Mouse (Mus musculus) C2C12 (cell line): ENCODE measurements around the gene Arpc1b. TPM values are rescaled to one million over a fixed set of nuclear protein-coding genes. Genes with fewer than 3 reads are reported as not detected.
A peak's percentile ranks its signal among the peaks of the same experiment; 100 is the strongest.
"Not testable (repeated sequence)": the region's sequence is repeated elsewhere in the genome, so short reads cannot be mapped to it uniquely, and the experiment has no call there.

Experiments
- H3K27me3 ChIP-seq: one replicate; pipeline ENCODE4 v1.6.1; 2011; ENCODE audit not compliant: control insufficient read depth, insufficient read depth, insufficient read length
- H3K36me3 ChIP-seq: one replicate; pipeline ENCODE4 v1.6.1; 2011; ENCODE audit not compliant: control insufficient read depth, insufficient read depth
- H3K4me3 ChIP-seq: one replicate; pipeline ENCODE4 v1.5.1; 2011; ENCODE audit warnings: mild to moderate bottlenecking, control low read depth; ENCODE audit not compliant: poor library complexity, insufficient read depth, severe bottlenecking
- H3K79me2 ChIP-seq: one replicate; pipeline ENCODE4 v1.6.1; 2011; ENCODE audit not compliant: control insufficient read depth, insufficient read depth
- H3K79me3 ChIP-seq: one replicate; pipeline ENCODE4 v1.6.1; 2011; ENCODE audit warnings: low read depth, control low read depth
- H3ac ChIP-seq: one replicate; pipeline ENCODE3; 2011; ENCODE audit warnings: low read depth; ENCODE audit not compliant: control insufficient read depth, insufficient read length
- CEBPB ChIP-seq: IDR thresholded peaks from one replicate; pipeline ENCODE4 v1.6.1; 2011; ENCODE audit warnings: low read depth, mild to moderate bottlenecking, control low read depth, moderate library complexity
- CTCF ChIP-seq: IDR thresholded peaks from one replicate; pipeline ENCODE4 v1.5.1; 2011; ENCODE audit not compliant: control insufficient read depth, insufficient read depth, insufficient read length
- FOSL1 ChIP-seq: IDR thresholded peaks from one replicate; pipeline ENCODE4 v1.8.0; 2011; ENCODE audit warnings: mild to moderate bottlenecking, low read length; ENCODE audit not compliant: poor library complexity, insufficient read depth, severe bottlenecking
- MAX ChIP-seq: IDR thresholded peaks from one replicate; pipeline ENCODE4 v1.6.1; 2011; ENCODE audit warnings: mild to moderate bottlenecking, control low read depth
- MYOD1 ChIP-seq: IDR thresholded peaks from one replicate; pipeline ENCODE4 v1.6.1; 2011; ENCODE audit warnings: low read depth; ENCODE audit not compliant: control insufficient read depth, insufficient read length
- MYOG ChIP-seq: IDR thresholded peaks from one replicate; pipeline ENCODE4 v1.6.1; 2011; ENCODE audit not compliant: control insufficient read depth, insufficient read length; ENCODE audit errors: extremely low read depth
- USF1 ChIP-seq: IDR thresholded peaks from one replicate; pipeline ENCODE4 v1.6.1; 2011; ENCODE audit warnings: low read depth, mild to moderate bottlenecking, control low read depth, moderate library complexity
- polyA plus RNA-seq: library from polyadenylated mRNA; unstranded; fragments of >200 nt; fragmentation: generic; extraction: Trizol; gene quantifications from one replicate; pipeline ENCODE4 v1.2.1, GENCODE M21; 2012; ENCODE audit warnings: missing spikeins

The Arpc1b gene
- polyA plus RNA-seq, 1 experiment = 741 TPM

DNA sequence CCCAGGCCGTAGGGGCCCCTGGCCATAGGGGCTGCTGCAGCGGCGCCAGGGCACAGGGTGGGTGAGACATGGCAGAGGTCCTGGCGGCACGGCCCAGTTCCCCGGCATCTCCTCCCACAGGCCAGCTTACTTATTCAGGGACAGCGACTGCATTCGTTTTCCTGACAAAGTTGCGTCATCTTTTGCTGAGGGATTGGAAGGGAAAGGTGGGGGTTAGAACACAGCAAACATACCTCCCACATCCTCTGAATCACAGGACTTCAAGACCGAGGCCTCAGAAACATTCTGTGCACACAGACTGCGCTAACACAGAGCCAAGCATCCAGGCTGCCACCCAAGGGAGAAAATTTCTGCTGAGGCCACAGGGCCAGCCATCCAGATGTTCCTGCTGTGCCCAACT lies 16.2 kb downstream of the Arpc1b start:
- Histone ChIP-seq H3K4me3 (no peak overlapping the region), H3K79me2 (peaks cover 22% of the 10 kb centered on the region), H3K27me3 (no peaks in the 10 kb centered on the region), H3K36me3 (peaks cover 86% of the 10 kb centered on the region), H3ac (no peak overlapping the region), H3K79me3 (peaks cover 5% of the 10 kb centered on the region)
- TF ChIP-seq MYOG (no peak), CEBPB (peak; percentile 48)

GRCm38 (mm10) chr5:145130995-145131394 lies 17.0 kb downstream of the Arpc1b start:
- H3K27me3 ChIP-seq = no peaks in the 10 kb centered on the region
- H3K36me3 ChIP-seq = peaks cover 87% of the 10 kb centered on the region
- H3ac ChIP-seq = no peak overlapping the region
- no peak overlapping the region for H3K4me3 ChIP-seq
- no peak for TF ChIP-seq MYOD1
- TF ChIP-seq FOSL1 = no peak
- TF ChIP-seq USF1 = no peak
- TF ChIP-seq CTCF = no peak
- TF ChIP-seq MAX = no peak
- TF ChIP-seq MYOG = no peak
- TF ChIP-seq CEBPB = no peak
- H3K79me3 ChIP-seq = peaks cover 5% of the 10 kb centered on the region
- peaks cover 30% of the 10 kb centered on the region for H3K79me2 ChIP-seq

DNA sequence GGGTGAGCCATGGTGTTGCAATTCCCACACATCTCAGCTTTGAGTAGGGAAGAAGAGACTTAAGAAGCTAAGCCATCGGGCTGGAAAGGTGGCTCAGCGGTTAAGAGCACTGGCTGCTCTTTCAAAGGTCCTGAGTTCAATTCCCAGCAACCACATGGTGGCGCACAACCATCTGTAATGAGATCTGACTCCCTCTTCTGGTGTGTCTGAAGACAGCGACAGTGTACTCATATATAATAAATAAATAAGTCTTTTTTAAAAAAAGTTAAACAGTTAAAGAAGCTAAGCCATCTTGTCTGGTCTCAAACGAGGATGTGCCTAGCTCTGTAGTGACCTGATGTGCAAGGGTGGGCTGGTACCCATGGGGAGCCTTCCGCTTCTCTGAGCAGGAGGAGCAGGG lies 19.3 kb downstream of the Arpc1b start:
- peaks cover 28% of the 10 kb centered on the region for H3K79me3 ChIP-seq
- not testable (repeated sequence) for H3ac ChIP-seq, H3K4me3 ChIP-seq, H3K27me3 ChIP-seq
- peaks cover 80% of the 10 kb centered on the region for H3K36me3 ChIP-seq
- peaks cover 53% of the 10 kb centered on the region for H3K79me2 ChIP-seq

- peaks cover 57% of the 10 kb centered on the region for H3K36me3 ChIP-seq
- H3K79me3 ChIP-seq = peaks cover 59% of the 10 kb centered on the region
- peaks cover 97% of the 10 kb centered on the region for H3K79me2 ChIP-seq
- H3K27me3 ChIP-seq = no peaks in the 10 kb centered on the region
- peak overlapping the region; percentile 87 for H3ac ChIP-seq
- peak overlapping the region; percentile 86 for H3K4me3 ChIP-seq
- TF ChIP-seq CTCF (no peak), USF1 (peak; percentile 12)
Measured at GRCm38 (mm10) chr5:145138836-145139235, 24.8 kb downstream of the Arpc1b start.

GRCm38 (mm10) chr5:145139571-145140519 lies 25.8 kb downstream of the Arpc1b start, which contains the start of the genes Pdap1 and Bud31:
TSS of gene Pdap1 (minus strand) at chr5:145140238.
TSS of gene Bud31 (plus strand) at chr5:145140362.
- H3K27me3 ChIP-seq = no peaks in the 10 kb centered on the region
- peaks cover 89% of the 10 kb centered on the region for H3K79me2 ChIP-seq
- peaks cover 54% of the 10 kb centered on the region for H3K79me3 ChIP-seq
- peak; percentile 96 for TF ChIP-seq CEBPB
- peak; percentile 100 for TF ChIP-seq MAX
- TF ChIP-seq FOSL1 = no peak
- peak within 1 kb of the TSS; percentile 86 for H3K4me3 ChIP-seq
- H3K36me3 ChIP-seq = peaks cover 55% of the 10 kb centered on the region
- peak within 1 kb of the TSS; percentile 90 for H3ac ChIP-seq

- H3K79me3 ChIP-seq = peaks cover 54% of the 10 kb centered on the region
- TF ChIP-seq CTCF (no peak), USF1 (no peak), FOSL1 (no peak), MYOG (no peak), MYOD1 (no peak)
- H3K4me3 ChIP-seq = peak overlapping the region; percentile 86
- H3K36me3 ChIP-seq = peaks cover 56% of the 10 kb centered on the region
- H3K79me2 ChIP-seq = peaks cover 81% of the 10 kb centered on the region
- no peaks in the 10 kb centered on the region for H3K27me3 ChIP-seq
- H3ac ChIP-seq = peak overlapping the region; percentile 90
Measured at GRCm38 (mm10) chr5:145140611-145141010, 26.6 kb downstream of the Arpc1b start.
